Mouse (Mus musculus) cerebellum, adult 2 months (tissue): ENCODE measurements around the gene Anapc11.

Experiments
- CTCF ChIP-seq: fragments of 200-500 bp; IDR thresholded peaks from 2 replicates; pipeline ENCODE4 v1.5.1; 2011; ENCODE audit warnings: low read depth, mild to moderate bottlenecking, control low read depth, low read length, moderate library complexity, borderline replicate concordance; ENCODE audit not compliant: insufficient read depth
- POLR2A ChIP-seq: fragments of 200-500 bp; IDR thresholded peaks from 2 replicates; pipeline ENCODE4 v1.6.1; 2011; ENCODE audit warnings: low read length, control low read depth, borderline replicate concordance; ENCODE audit not compliant: insufficient read depth

GRCm38 (mm10) chr11:120620195-120620594 is 22.0 kb downstream of the Anapc11 start:
- TF ChIP-seq CTCF, result no peak
- no peak for TF ChIP-seq POLR2A
